17 mouse cellular contexts compared by ENCODE assay signal in the genomic region with DNA sequence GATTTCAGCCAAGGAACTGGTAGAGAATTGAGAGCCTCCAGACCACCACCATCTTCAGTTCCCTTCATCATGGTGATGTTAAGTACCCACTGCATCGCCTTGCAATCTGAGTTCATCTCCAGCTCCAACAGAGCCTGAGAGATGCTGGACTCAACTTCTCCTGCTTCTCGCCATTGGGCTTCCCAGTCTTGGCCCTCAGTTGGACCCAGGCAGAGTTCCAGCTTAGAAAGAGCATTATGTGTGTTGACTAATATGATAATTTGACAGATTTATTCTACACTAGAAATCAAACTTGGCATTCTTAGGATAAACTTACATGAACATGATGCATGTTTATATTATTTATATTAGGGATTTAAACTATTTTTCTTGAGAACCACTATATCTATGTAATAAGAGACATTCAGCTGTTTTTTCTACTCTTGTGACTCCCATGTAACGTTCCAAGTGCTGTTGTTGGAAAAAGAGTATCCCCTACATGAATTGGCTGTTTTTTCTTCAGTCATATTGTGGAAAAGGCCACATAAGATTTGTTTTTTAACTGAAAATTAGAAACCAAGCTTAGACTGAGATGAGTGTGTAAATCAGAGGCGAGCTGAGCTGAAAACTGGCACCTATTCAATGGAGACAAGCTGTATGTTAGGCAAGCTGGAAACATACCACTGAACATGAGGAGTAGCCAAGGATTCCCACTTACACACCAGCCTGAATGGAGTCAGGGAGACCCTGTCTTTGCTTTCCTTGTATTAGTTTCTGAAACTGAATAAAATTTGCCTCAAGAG.
"Had no signal": no experiment of that assay in that cellular context is flagged by ENCODE, and none has a peak within 500 bp of the region (broad histone marks: within the 10 kb centered on the region; RNA-seq: fewer than 3 reads in every experiment).

No protein-coding gene starts in this region.

- H3K36me3 ChIP-seq: limb, embryonic 10.5 days; limb, embryonic 13.5 days; liver, embryonic 12.5 days; liver, embryonic 15.5 days had no signal

- H3K9me3 ChIP-seq: limb, embryonic 10.5 days; limb, embryonic 13.5 days; liver, embryonic 12.5 days; liver, embryonic 15.5 days had no signal

- DNase-seq: kidney, adult 18-20 months; kidney, adult 9 months; kidney, postnatal 14 days; kidney, postnatal 4 days; layer of hippocampus, adult 9-11 months; liver; lung, postnatal 36 days; midbrain, embryonic 14.5 days; thymus, adult 18-20 months; thymus, postnatal 36 days had no signal

- H3K27me3 ChIP-seq: limb, embryonic 13.5 days; liver, embryonic 12.5 days; liver, embryonic 15.5 days had no signal

- ATAC-seq: intestine, embryonic 16.5 days; liver, embryonic 12.5 days; lung, postnatal 0 days had no signal

- H3K27ac ChIP-seq: limb, embryonic 10.5 days; limb, embryonic 13.5 days; liver, embryonic 12.5 days; liver, embryonic 15.5 days had no signal

- H3K9ac ChIP-seq: limb, embryonic 13.5 days; liver, embryonic 12.5 days; liver, embryonic 15.5 days had no signal

- H3K4me2 ChIP-seq: limb, embryonic 13.5 days; liver, embryonic 12.5 days; liver, embryonic 15.5 days; midbrain, embryonic 11.5 days had no signal

- H3K4me1 ChIP-seq: limb, embryonic 10.5 days; limb, embryonic 13.5 days; liver, embryonic 12.5 days; liver, embryonic 15.5 days had no signal

- H3K4me3 ChIP-seq: limb, embryonic 10.5 days; limb, embryonic 13.5 days; liver, embryonic 12.5 days; liver, embryonic 15.5 days had no signal
